Comparison of ENCODE assay signal across 8 mouse cellular contexts in the genomic region with DNA sequence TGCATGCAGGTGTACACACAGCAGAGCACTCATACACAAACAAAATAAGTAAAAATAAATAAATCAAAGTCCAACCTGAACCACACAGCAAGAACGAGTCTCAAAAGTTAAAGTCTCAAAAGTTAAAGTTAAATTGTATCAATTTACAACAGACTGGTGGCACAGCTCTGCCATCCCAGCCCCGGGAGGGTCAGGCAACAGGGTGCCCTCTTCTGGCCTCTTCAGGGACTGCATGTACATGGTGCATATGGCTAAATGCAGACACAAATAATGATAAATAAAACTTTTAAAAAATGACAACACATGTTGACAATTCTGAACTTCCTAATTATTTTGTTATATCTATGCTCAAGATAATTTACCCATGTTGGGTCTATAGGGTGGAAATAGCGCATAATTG. TPM values are rescaled to one million over a fixed set of nuclear protein-coding genes. Genes with fewer than 3 reads are reported as not detected.
DNase-seq lines count a peak whose midpoint lies in the region; ATAC-seq and TF ChIP-seq lines count a peak whose summit lies in the region.
"Had no signal": no experiment of that assay in that cellular context is flagged by ENCODE, and none has a peak within 500 bp of the region (broad histone marks: within the 10 kb centered on the region; RNA-seq: fewer than 3 reads in every experiment).

No protein-coding gene starts in this region.

- peak; percentile 41 for DNase-seq in kidney, adult 2 months
- peak; percentile 83 for DNase-seq in adrenal gland, postnatal 10 days
- peak; percentile 48 for DNase-seq in c-Kit-positive CD71-positive TER-119-positive erythroid progenitor cells, embryonic 14.5 days (ENCODE audit: low spot score)
- peak; percentile 54 for DNase-seq in lung, postnatal 10 days
- no peak for DNase-seq in frontal cortex, postnatal 10 days (ENCODE audit: low spot score in 2 of 2)
- DNase-seq in gastrocnemius, adult 8-10 months (ENCODE audit: low spot score in 2 of 2), result no peak

- ATAC-seq in kidney, embryonic 14.5 days (ENCODE audit: low FRiP score, low TSS enrichment), result no peak

- H3K36me3 ChIP-seq in kidney, adult 2 months (ENCODE audit: control insufficient read depth, insufficient read depth, low read length), result no peaks in the 10 kb centered on the region
- no peaks in the 10 kb centered on the region for H3K36me3 ChIP-seq in kidney, embryonic 14.5 days (ENCODE audit: control insufficient read depth, insufficient read depth, low read length)

- H3K4me2 ChIP-seq in kidney, embryonic 14.5 days (replicated peaks; ENCODE audit: low read depth, low read length), result no peak overlapping the region

- H3K9me3 ChIP-seq in kidney, embryonic 14.5 days (ENCODE audit: control insufficient read depth, low read length), result no peaks in the 10 kb centered on the region

- TF ChIP-seq POLR2A in kidney, adult 2 months (IDR thresholded peaks at IDR 0.05; ENCODE audit: low read depth, low read length), result no peak

- WGBS in kidney, adult 2 months, result 56% methylated on average over 3 of the region's 3 CpGs
- 59% methylated on average over 3 of the region's 3 CpGs for WGBS in kidney, embryonic 14.5 days

- no peak overlapping the region for H3K4me3 ChIP-seq in kidney, adult 2 months (ENCODE audit: insufficient read depth, low read depth, low read length)
- H3K4me3 ChIP-seq in kidney, embryonic 14.5 days (ENCODE audit: low read length), result no peak overlapping the region

- H3K9ac ChIP-seq in kidney, embryonic 14.5 days (ENCODE audit: low read depth, low read length), result no peak overlapping the region

- peak; percentile 71 for TF ChIP-seq CTCF in kidney, adult 2 months (conservative IDR thresholded peaks at IDR 0.05; ENCODE audit: insufficient read depth, insufficient read length, low read depth, low read length)

- H3K27me3 ChIP-seq in kidney, adult 2 months (replicated peaks; ENCODE audit: control insufficient read depth, insufficient read depth, low read length), result no peaks in the 10 kb centered on the region
- H3K27me3 ChIP-seq in kidney, embryonic 14.5 days (ENCODE audit: control insufficient read depth, insufficient read depth, low read length), result no peaks in the 10 kb centered on the region

- H3K27ac ChIP-seq in kidney, adult 2 months (ENCODE audit: insufficient read depth, low read depth, low read length), result no peak overlapping the region
- no peak overlapping the region for H3K27ac ChIP-seq in kidney, embryonic 14.5 days (ENCODE audit: low read depth, low read length)

- H3K4me1 ChIP-seq in kidney, adult 2 months (ENCODE audit: control insufficient read depth, insufficient read depth, low read length), result no peaks in the 10 kb centered on the region
- no peaks in the 10 kb centered on the region for H3K4me1 ChIP-seq in kidney, embryonic 14.5 days (ENCODE audit: control insufficient read depth, insufficient read depth, low read length)

RNA-seq across cellular contexts. Expression of a gene that starts 8.4 kb away (rescaled TPM):
- polyA plus RNA-seq in kidney, adult 2 months (2012; rRNA removed), result 0.12 and 0.19 TPM in 2 replicates
- 0.27 TPM in 1 of 2 replicates, not detected in the other for polyA plus RNA-seq in kidney, embryonic 14.5 days (2014; fragmentation: Nextera tagmentation; extraction: Ambion mirVana)
- total RNA-seq in adrenal gland, postnatal 10 days (2021), result 1 to 10 TPM; 1.7 to 2.0 TPM
- total RNA-seq in gastrocnemius, adult 8-10 months (2022), result 1 to 10 TPM in 1 of 4 experiments, under 1 TPM in 2, not detected in 1; 0.36 to 1.2 (median 0.63) TPM
- total RNA-seq: hematopoietic stem cell, adult 5-6 weeks had no signal

RNA-seq across cellular contexts. Expression of a gene that starts 35.4 kb away (rescaled TPM):
- polyA plus RNA-seq in kidney, adult 2 months (2012; rRNA removed), result 31.1 and 31.6 TPM in 2 replicates
- 38.2 and 40.7 TPM in 2 replicates for polyA plus RNA-seq in kidney, embryonic 14.5 days (2014; fragmentation: Nextera tagmentation; extraction: Ambion mirVana)
- total RNA-seq in adrenal gland, postnatal 10 days (2021), result 10 to 100 TPM; 30.2 to 38.2 TPM
- 10 to 100 TPM; 13.5 to 19.4 (median 15.0) TPM for total RNA-seq in gastrocnemius, adult 8-10 months (2022)

Comparison
In these comparisons a context has a peak if more than half of its experiments do, and no peak if none do; other contexts are left out.
1. DNase-seq: peak in kidney, adult 2 months (single experiment), adrenal gland, postnatal 10 days (single experiment), c-Kit-positive CD71-positive TER-119-positive erythroid progenitor cells, embryonic 14.5 days (single experiment) and lung, postnatal 10 days (single experiment); none in frontal cortex, postnatal 10 days (0 of 2) and gastrocnemius, adult 8-10 months (0 of 2).